Mouse (Mus musculus): ENCODE data around the gene Ncor1.
"Not testable (repeated sequence)": the region's sequence is repeated elsewhere in the genome, so short reads cannot be mapped to it uniquely, and the experiment has no call there.

The Ncor1 gene

DNA sequence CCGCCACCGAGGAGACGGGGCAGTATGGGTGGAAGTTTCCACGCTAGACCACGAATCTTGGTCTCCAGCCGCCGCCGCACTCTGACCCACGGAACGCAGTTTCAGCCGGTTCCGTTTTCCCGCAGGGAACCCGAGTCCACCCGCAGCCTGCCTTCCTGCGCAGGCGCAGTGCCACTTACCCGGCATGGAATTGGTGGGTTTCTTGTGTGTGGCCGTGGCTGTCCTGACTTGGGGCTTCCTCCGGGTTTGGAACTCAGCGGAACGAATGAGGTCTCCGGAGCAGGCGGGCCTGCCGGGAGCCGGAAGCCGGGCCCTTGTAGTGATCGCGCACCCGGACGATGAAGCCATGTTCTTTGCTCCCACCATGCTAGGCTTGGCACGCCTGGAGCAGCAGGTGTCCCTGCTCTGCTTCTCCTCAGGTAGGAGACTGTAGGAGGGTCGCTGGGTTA, at the start of gene Ncor1, which contains the start of gene Pigl:
TSS of gene Ncor1 (minus strand) at position 266 of the 449 bp plus-strand sequence.
TSS of gene Pigl (plus strand) at position 185 of the 449 bp plus-strand sequence.
- peak; percentile 83 for DNase-seq (ENCODE audit: low read depth, low spot score)

DNA sequence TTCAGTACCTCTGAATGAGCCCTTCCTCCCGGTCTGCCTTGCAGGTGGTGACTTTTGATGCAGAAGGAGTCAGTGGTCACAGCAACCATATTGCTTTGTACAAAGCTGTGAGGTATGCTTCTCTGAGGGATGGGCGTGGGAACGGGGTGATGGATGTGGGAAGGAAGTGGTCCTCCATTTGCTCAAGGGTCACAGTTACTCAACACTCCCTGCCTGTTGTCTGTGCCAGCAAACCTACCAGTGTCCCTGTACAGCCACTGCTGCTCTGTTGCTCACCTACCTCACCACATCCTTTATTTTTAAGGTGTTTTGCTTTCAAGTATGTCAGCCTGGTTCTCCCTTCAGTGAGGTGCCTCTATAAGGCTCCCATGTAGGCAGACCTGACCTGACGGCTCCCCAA, 49.3 kb upstream of the Ncor1 start:
- no peak for DNase-seq (ENCODE audit: low read depth, low spot score)

DNA sequence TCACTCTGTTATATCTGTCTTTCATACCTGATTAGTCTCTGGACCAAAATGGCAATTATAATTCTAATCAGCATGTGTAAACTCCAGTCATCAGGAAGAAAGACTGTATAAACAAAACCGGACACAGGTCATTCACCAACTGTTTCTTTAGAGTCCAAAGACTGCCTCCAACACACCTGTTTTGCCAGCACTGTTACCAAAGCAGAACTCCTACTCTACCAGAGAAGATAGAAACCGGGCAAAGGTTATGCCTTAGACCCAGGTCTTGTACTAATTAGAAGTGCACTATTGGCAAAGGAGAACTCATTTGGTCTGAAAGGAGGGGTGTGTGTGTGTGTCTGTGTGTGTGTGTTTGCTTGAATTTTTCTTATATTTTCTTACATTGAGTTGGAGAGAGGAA, 42.2 kb upstream of the Ncor1 start:
- no peak for DNase-seq (ENCODE audit: low read depth, low spot score)

DNA sequence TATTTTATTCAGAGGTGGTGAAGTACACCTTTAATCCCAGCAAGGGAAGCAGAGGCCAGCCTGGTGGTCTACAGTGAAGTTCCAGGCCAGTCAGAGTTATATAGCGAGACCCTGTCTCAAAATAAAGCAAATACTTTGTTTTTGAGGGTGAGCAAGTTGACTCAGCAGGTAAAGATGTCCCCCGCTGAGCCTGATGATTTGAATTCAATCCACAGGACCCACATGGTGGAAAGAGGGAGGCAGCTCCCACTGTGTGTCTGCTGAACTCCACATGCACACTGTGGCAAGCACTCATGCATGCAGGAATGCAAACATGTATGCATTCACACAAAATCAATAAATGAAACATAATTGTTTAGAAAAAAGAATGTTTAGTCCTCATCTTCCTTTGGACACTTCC, 40.5 kb upstream of the Ncor1 start:
- DNase-seq (ENCODE audit: low read depth, low spot score): no peak

DNA sequence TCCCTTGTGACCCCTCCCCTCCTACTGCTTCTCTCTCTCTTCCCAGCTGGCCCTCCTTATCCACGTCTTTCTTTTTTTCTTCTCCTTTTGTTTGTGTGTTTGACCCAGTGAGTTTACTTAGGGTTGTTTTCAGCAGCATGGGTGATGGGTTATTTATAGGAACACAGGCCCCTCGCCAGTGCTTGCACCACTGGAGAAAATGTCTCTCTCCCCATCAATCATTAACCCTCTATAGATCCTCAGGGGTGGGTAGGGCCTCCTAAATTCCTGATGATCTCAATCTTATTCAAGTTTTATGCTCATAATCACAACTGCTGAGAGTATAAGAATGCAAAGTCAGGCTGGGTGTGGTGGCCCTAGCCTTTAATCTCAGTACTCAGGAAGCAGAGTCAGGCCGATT, 38.8 kb upstream of the Ncor1 start:
- no peak for DNase-seq (ENCODE audit: low read depth, low spot score)

DNA sequence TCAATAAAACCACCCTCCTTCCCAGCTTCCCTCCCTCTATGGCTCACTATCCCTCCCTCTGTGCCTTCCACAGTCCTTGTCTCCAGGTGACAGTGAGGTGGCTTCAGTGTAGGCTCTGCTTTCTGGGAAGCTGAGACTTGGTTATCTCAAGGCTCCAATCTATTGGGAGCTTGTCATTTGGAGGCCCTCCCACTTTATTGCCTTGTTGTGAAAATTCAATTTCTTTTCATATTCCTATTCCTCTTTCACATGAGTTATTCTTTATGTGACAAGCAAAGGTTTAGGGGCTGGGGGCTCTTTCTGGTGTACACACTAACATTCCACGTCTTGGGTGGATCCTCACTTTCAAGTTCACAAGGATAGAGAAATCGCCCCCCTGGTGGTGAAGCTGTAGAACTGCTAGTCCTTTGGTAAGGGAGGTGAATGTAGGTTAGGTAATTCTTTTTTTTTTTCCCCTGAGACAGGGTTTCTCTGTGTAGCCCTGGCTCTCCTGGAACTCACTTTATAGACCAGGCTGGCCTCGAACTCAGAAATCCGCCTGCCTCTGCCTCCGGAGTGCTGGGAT, 37.9 kb upstream of the Ncor1 start:
- DNase-seq (ENCODE audit: low read depth, low spot score): no peak

DNA sequence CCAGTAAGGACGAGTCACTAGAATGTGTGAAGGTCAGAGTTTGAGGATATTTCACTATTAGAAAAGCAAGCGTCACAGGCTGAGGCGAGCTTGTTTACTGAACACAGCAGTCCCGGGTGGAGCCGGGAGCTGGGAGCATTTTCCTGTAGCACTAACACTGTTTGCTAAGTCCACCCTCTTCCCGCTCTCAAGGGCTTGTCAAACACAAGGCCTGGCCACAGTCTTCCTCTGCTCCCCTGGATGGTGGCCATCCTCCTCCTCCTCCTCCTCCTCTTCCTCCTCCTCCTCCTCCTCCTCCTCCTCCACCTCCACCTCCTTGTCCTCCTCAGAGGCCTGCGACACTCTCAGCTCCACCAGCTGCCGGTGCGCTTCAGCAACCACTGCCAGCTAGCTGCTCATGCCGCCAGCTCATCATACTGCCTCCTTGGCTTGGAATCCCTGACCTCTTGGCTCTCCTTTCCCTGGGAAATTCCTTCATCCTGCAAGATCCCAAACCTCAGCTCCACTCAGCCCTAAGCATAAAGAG, 37.0 kb upstream of the Ncor1 start:
- no peak for DNase-seq (ENCODE audit: low read depth, low spot score)

DNA sequence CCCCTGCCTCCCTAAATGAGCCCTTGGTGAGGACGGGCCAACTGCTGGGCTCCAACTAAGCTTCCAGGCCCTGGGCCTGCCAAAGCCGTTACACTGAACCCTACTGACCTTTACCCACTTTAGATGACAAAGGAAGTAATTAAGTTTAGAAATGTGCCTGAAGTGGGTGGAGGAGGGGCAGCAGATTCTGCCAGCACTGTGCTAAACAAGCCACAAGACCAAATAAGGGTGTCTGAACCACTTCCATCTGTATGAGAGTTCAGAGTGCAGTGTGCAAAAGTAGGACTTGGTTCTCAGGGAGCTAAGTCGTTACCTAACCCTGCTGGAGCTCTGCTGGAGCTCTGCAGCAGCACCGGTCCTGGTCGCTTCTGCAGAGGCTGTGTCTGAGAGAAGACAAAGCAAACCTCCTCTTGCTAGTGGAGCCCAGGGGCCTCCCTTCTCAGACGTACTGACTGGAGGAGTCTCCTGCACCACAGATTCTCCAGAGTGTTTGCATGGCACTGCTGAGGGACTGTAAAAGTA, 36.5 kb upstream of the Ncor1 start:
- no peak for DNase-seq (ENCODE audit: low read depth, low spot score)

DNA sequence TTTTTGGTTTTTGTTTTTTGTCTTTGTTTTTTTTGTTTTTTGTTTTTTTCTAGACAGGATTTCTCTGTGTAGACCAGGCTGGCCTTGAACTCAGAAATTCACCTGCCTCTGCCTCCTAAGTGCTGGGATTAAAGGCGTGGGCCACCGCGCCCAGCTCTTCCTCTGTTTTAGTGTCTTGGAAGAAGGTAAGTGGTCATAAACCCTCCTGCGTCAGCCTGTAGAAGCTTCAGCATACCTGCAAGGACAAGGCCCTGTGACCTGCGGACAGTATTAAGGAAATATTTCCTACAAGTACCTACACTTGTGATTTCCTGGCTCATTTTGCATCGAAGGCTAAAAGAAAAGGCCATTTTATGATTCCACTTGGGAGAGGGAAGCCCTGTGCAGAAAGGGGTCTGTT, 35.4 kb upstream of the Ncor1 start:
- DNase-seq (ENCODE audit: low read depth, low spot score): no peak

DNA sequence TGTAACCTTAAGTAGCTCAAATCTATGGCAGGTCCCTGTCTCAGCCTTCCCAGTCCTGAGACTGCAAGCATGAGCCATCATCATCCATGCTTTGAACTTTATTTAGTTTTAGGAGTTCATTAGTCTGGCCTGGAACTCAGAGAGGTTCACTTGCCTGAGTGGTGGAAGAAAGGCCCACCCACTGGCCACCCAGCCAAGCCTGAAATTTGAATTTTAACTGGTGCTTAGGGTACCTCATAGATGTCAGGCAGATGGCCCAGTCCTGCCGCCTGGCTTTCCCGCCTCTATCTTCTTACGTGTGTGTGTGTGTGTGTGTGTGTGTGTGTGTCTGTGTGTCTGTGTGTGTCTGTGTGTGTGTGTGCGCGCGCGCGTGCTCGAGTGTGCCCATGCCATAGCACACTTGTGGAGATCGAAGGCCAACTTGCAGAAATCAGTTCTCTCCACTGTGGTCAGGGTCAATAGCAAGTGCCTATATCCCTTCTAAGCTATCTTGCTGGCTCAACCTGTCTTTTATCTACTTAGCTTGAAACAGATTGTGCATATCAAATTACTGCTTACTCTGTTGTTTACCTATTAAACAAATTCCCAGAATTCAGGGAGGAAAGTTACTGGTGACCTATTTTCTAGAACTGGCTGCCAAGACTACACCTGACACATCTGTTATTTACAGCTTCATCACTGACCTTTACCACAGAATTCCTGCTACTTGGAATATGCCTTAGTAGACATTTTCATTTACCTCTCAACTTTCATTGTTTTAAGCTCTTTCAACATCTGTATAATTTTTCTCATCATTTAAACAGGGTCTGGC, 29.4 kb upstream of the Ncor1 start:
- DNase-seq (ENCODE audit: low read depth, low spot score): no peak

DNA sequence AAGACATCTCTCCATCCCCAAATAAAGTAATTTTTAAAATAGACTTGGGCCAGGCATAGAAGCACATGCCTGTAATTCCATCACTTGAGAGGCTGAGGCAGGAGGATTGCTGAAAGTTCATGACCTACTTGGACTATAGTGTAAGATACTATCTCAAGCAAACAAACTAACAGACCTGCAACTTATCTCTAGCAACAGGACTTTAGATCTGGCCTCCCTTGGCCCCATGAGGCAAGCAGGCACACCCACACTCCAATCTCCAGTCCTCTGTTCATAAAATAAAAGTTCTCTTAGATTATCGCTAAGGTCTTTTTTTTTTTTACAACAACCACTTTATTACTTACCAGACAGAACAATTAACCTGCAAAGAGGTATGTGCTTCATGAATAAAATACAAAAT, 28.6 kb upstream of the Ncor1 start:
- no peak for DNase-seq (ENCODE audit: low read depth, low spot score)

DNA sequence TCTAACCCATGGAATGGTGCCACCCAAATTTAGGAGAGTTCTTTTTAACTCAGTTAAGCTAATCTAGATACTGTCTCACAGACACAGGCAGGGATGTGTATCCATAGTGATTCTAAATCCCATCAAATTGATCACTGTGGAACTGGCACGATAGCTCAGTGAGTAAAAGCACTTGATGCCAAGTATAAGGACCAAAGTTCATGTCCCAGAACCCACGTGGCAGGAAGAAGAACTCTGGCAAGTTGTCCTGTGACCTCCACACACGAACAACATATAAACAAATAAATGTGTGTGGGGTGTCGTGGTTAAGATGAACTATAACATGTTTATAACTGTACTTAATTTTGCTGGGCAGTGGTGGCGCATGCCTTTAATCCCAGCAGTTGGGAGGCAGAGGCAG, 21.2 kb upstream of the Ncor1 start:
- DNase-seq (ENCODE audit: low read depth, low spot score): no peak

DNA sequence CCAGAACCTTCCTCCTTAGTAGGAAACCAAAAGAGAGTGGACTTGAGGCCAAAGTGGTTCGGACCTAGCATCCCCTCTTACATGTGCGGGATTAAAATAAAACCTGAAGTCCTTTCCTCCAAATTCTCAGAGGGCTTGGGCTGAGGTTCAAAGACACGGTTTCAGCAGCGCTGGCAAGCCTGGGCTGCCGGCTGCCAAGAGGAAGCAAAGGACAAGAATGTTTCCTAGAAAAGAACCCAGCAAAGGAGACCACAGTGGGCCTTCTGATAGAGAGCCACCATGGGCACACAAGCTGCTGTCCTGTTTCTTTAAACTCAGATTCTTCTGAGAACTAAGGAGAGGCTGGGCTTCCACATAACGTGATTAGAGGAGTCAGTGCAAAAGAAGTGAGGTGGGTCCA, 20.6 kb upstream of the Ncor1 start:
- no peak for DNase-seq (ENCODE audit: low read depth, low spot score)

DNA sequence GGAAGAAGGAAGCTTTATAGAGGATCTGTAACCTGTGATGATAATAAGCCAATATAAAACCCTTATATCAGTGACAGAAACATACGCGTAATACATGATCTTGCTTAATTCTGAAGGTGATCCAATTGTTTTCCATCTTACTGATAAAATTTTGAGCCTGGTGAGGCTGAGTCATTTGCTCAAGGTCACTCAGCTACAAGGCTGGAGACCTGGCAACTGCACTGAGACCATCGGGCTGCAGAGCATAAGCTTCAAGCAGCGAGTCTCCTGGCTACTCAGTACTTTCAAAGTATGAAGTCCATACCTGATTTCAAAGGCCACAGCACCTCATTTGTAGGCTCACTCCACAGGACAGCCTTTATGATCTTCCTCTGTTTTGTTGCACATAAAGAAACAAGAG, 17.8 kb upstream of the Ncor1 start:
- DNase-seq (ENCODE audit: low read depth, low spot score): no peak

DNA sequence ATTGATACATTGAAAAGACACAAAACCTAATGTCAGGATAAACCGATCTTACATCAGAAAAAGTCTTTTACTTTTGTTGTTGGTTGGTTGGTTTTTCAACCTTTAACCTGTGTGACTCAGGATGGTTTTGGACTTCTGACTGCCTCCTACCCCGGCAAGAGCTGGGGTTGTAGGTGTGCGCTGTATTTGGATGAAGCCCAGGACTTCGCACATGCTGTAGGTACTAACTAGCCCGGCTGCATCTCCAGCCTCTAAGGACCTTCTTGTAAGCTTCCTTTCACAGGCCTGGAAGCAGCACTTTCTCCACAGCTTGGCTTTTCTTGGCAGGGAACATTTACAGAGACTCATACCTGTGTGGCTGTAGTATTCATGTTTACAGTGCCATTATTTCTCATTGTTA, 15.2 kb upstream of the Ncor1 start:
- DNase-seq (ENCODE audit: low read depth, low spot score): no peak

DNA sequence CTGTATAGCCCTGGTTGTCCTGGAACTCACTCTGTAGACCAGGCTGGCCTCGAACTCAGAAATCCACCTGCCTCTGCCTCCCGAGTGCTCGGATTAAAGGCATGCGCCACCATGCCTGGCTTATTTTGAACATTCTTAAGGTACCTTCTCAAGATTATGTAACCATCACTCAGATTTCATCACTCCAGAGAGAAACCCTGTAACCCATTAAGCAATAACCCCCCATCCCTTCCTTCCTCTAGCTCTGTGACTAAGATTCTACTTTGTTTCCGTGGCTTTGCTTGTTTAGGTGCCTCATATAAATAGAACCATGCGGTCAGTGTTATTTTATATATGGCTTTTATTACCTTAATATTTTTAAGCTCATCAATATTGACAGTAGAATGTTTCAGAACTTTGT, 12.1 kb upstream of the Ncor1 start:
- no peak for DNase-seq (ENCODE audit: low read depth, low spot score)

DNA sequence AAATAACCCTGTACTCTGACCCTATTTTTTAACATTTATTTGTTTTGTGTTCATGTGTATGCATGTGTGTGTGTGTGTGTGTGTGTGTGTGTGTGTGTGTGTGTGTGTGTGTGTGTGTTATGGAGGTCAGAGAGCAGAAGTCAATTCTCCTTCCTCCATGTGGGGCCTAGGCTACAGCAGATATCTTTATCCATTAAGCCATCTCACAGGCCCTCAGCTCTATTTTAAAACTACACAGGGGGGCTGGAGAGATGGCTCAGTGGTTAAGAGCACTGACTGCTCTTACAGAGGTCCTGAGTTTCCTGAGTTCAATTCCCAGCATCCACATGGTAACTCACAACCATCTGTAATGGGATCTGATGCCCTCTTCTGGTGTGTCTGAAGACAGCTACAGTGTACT, 8.9 kb upstream of the Ncor1 start:
- DNase-seq (ENCODE audit: low read depth, low spot score): not testable (repeated sequence)

DNA sequence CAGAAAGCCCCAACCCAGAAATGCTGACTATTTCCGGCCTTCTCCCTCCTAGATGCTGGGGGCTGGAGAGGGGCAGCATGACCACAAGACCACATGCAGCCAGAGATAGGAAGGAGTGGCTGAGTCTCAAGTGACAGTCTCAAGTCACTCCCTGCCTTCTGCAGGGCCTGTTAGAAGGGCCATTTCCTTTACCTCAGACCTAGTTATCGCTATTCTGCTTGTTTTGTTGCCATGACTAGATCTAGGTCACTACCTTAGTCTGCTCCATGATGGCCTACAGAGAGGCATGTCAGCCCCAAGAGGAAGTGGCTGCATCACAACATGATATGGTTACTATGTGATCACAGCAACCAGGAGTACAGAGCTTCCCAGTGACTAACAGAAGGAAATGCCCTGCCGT, 8.2 kb upstream of the Ncor1 start:
- DNase-seq (ENCODE audit: low read depth, low spot score): no peak

DNA sequence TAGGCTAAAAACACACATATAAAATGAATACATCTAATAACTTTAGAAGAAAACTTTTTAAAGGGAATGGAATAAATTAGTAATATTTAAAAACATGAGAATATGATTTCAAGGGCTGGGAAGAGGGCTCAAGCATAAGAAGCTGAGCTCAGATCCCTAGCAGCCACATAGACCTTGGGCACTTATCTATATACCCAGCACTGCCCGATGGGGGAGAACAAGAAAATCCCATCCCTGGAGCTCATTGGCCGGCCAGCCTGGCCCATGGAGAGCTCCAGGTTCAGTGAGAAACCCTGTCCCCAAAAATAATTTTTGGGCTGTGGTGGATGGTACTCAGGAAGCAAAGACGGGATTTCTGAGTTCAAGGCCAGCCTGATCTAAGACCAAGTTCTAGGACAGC, 7.5 kb upstream of the Ncor1 start:
- no peak for DNase-seq (ENCODE audit: low read depth, low spot score)

DNA sequence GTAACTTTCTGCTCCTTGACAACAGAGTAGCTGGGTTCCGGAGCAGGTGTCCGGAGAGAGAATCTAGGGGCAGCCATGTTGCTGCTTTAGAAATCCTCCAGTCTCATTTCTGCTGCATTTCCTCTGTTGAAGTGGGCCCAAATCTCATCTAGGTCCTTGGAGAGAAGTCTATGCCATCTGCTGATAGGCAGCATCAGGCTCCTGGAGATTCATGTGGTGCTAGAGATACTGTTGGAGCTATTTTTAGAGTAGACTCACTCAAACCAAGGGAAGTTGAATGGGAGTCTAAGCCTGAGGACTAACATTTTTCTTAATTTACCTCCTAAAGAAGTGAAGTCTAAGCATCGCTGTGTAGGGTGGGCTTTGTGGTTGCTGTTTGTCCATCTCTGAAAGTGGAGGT, 6.4 kb upstream of the Ncor1 start:
- no peak for DNase-seq (ENCODE audit: low read depth, low spot score)

DNA sequence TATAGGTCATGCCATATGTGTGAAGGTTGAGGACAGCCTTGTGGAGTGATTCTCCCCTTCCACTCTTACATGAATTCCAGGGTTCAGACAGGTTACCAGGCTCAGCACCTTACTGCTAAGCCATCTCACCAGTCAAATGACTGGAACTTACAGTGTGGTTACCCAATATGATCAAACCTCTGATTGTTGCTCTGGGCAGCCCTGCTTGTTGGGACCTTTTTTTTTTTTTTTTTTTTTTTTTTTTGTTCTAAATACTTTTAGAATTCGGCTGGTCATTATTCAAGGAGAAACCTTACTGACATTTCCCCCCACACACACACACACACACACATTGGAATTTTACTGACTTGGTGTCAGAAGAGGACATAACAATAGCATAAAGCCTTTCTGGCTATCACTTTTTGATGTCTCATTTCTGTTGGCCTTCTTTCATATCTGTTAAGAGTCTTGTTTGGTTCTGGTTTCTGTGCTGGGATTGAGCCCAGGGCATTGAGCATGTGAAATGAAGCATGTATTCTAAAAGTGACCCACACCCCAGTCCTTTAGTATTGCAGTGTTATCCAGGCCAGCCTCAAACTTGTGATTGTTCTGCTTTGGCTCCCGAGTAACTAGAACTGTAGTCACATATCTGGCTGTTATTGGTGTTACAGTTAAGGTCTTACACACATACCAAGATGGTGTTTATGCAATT, 5.0 kb upstream of the Ncor1 start:
- DNase-seq (ENCODE audit: low read depth, low spot score): no peak

DNA sequence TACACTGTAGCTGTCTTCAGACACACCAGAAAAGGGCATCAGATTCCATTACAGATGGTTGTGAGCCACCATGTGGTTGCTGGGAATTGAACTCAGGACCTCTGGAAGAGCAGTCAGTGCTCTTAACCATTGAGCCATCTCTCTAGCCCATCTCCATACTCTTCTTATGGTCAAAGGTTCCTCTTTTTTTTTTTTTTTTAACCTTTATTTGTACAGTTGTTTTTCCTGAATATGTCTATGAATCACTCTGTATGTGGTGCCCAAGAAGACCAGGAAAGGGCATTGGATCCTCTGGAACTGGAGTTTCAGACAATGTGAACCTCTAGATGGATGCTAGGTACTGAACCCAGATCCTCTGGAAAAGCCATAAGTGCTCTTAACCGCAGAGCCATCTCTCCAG, 4.2 kb upstream of the Ncor1 start:
- DNase-seq (ENCODE audit: low read depth, low spot score): not testable (repeated sequence)
